Mouse (Mus musculus): ENCODE results near the gene Entpd2. TPM values are rescaled to one million over a fixed set of nuclear protein-coding genes. Genes with fewer than 3 reads are reported as not detected.
"Not testable (repeated sequence)": the region's sequence is repeated elsewhere in the genome, so short reads cannot be mapped to it uniquely, and the experiment has no call there.

Entpd2 gene
- total RNA-seq, 1 experiment: 0.76 TPM

DNA sequence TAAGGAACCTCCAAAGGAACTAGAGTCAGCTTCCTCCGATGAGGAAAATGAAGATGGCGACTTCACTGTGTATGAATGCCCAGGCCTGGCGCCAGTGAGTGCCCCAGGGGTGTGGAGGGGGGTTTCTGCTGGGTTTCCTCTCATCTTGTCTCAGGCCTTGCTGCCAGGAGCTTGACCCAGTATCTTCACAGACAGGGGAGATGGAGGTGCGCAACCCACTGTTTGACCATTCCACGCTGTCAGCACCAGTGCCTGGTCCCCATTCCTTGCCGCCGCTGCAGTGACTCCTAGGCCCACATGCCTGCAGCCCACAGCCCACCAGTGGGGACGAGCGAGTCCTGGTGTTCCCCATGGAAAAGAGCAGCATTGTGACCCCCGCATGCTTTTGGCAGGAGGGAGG, 13.2 kb downstream of the Entpd2 start:
- in situ Hi-C loops (cut with MboI; ENCODE audit: low sequenced_read_pairs in 2 of 2, unreplicated experiment in 2 of 2): no loop called here
- DNase-seq (ENCODE audit: low read depth, low spot score): no peak
- Histone ChIP-seq H3K4me3 (ENCODE audit: insufficient read depth in 1 of 2, low read depth in 1 of 2, low read length in 2 of 2, poor library complexity in 1 of 2, severe bottlenecking in 1 of 2) (no peak overlapping the region), H3K36me3 (ENCODE audit: control insufficient read depth, insufficient read depth, low read length, poor library complexity, severe bottlenecking) (peaks cover 2% of the 10 kb centered on the region; the same call in 1 of the 2 replicates), H3K9ac (ENCODE audit: insufficient read depth, low read depth, low read length, poor library complexity, severe bottlenecking) (no peak overlapping the region), H3K4me1 (ENCODE audit: control insufficient read depth in 2 of 2, insufficient read depth in 2 of 2, low read length in 2 of 2, poor library complexity in 1 of 2) (0 out of 4 replicates have a peak, but pooled peaks cover 0 to 2% of the 10 kb centered on the region in 2 experiments), H3K9me3 (ENCODE audit: control insufficient read depth, insufficient read depth, low read depth, low read length) (no peaks in the 10 kb centered on the region), H3K27ac (ENCODE audit: insufficient read depth, low read depth, low read length, poor library complexity, severe bottlenecking) (no peak overlapping the region)
- TF ChIP-seq HCFC1 (IDR thresholded peaks at IDR 0.05; ENCODE audit: borderline replicate concordance, insufficient read depth, low read length) (no peak), MAFK (IDR thresholded peaks at IDR 0.05; ENCODE audit: insufficient read depth, low read depth, low read length) (no peak), CHD2 (IDR thresholded peaks at IDR 0.05; ENCODE audit: low read depth, low read length) (no peak), ZC3H11A (IDR thresholded peaks at IDR 0.05; ENCODE audit: borderline replicate concordance, low read depth, low read length) (no peak), ZNF384 (IDR thresholded peaks at IDR 0.05; ENCODE audit: low read depth, low read length) (no peak)

DNA sequence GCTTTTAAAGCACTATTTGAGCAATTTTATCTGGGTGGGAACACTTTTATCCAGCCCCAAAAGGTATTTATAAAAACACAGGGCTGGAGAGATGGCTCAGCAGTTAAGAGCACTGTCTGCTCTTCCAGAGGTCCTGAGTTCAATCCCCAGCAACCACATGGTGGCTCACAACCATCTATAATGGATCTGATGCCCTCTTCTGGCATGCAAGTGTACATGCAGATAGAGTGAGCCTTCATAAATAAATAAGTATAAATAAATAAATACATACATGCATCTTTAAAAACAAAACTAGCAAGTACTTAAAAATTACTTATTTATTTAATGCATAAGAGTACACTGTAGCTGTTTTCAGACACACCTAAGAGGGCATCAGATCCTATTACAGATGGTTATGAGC, 17.8 kb downstream of the Entpd2 start:
- DNase-seq (ENCODE audit: low read depth, low spot score); H3K36me3 ChIP-seq (ENCODE audit: control insufficient read depth, insufficient read depth, low read length, poor library complexity, severe bottlenecking); H3K4me1 ChIP-seq (ENCODE audit: control insufficient read depth in 2 of 2, insufficient read depth in 2 of 2, low read length in 2 of 2, poor library complexity in 1 of 2); H3K4me3 ChIP-seq (ENCODE audit: insufficient read depth in 1 of 2, low read depth in 1 of 2, low read length in 2 of 2, poor library complexity in 1 of 2, severe bottlenecking in 1 of 2); in situ Hi-C loops (cut with MboI; ENCODE audit: low sequenced_read_pairs in 2 of 2, unreplicated experiment in 2 of 2); H3K9ac ChIP-seq (ENCODE audit: insufficient read depth, low read depth, low read length, poor library complexity, severe bottlenecking); H3K27ac ChIP-seq (ENCODE audit: insufficient read depth, low read depth, low read length, poor library complexity, severe bottlenecking); H3K9me3 ChIP-seq (ENCODE audit: control insufficient read depth, insufficient read depth, low read depth, low read length): not testable (repeated sequence)

DNA sequence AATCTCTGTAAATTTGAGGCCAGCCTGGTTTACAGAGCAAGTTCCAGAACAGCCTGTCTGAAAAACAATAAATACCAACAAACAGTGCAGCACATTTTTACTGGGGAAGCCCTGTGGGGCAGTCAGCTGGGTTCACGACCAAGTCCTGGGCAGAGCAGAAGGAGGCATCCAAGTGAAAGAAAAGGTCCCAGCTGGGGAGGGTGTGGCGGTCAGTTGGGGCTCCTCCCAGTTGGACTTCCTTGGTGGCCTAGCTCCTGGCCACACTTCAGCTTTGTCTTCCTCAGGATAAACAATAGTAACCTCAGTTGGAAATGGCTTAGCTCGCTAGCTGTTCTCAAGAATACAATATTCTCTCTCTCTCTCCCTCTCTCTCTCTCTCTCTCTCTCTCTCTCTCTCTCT, 21.8 kb downstream of the Entpd2 start:
- Histone ChIP-seq H3K9me3 (ENCODE audit: control insufficient read depth, insufficient read depth, low read depth, low read length) (no peaks in the 10 kb centered on the region), H3K36me3 (ENCODE audit: control insufficient read depth, insufficient read depth, low read length, poor library complexity, severe bottlenecking) (no peaks in the 10 kb centered on the region), H3K9ac (ENCODE audit: insufficient read depth, low read depth, low read length, poor library complexity, severe bottlenecking) (no peak overlapping the region), H3K27ac (ENCODE audit: insufficient read depth, low read depth, low read length, poor library complexity, severe bottlenecking) (no peak overlapping the region), H3K4me1 (ENCODE audit: control insufficient read depth in 2 of 2, insufficient read depth in 2 of 2, low read length in 2 of 2, poor library complexity in 1 of 2) (peaks cover 0 to 4% of the 10 kb centered on the region in 2 experiments; a peak in 2 of 4 replicates), H3K4me3 (ENCODE audit: insufficient read depth in 1 of 2, low read depth in 1 of 2, low read length in 2 of 2, poor library complexity in 1 of 2, severe bottlenecking in 1 of 2) (no peak overlapping the region)
- TF ChIP-seq ZC3H11A (IDR thresholded peaks at IDR 0.05; ENCODE audit: borderline replicate concordance, low read depth, low read length) (no peak), HCFC1 (IDR thresholded peaks at IDR 0.05; ENCODE audit: borderline replicate concordance, insufficient read depth, low read length) (no peak), MAFK (IDR thresholded peaks at IDR 0.05; ENCODE audit: insufficient read depth, low read depth, low read length) (no peak), CHD2 (IDR thresholded peaks at IDR 0.05; ENCODE audit: low read depth, low read length) (no peak), ZNF384 (IDR thresholded peaks at IDR 0.05; ENCODE audit: low read depth, low read length) (no peak)
- in situ Hi-C loops (cut with MboI; ENCODE audit: low sequenced_read_pairs in 2 of 2, unreplicated experiment in 2 of 2): no loop called here
- DNase-seq (ENCODE audit: low read depth, low spot score): no peak

DNA sequence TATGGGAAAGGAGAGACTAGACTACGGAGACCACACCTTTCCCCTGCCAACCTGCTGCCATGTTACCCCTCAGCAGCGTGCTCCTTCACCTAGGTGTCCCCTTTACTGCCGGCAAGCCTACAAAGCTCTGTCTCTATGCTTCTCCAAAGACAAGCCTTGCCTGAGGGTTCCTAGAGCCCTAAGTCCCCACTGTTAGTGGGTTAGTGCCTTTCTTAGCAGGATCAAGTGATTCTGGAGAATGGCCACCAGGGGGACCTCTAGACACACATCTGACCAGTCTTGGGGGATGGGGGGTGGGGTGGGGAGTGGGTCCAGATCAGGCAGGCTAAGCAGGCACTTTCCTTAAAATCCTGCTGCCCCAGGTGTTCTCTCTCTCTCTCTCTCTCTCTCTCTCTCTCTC, 26.2 kb downstream of the Entpd2 start:
- Histone ChIP-seq H3K4me3 (ENCODE audit: insufficient read depth in 1 of 2, low read depth in 1 of 2, low read length in 2 of 2, poor library complexity in 1 of 2, severe bottlenecking in 1 of 2) (no peak overlapping the region), H3K36me3 (ENCODE audit: control insufficient read depth, insufficient read depth, low read length, poor library complexity, severe bottlenecking) (no peaks in the 10 kb centered on the region), H3K4me1 (ENCODE audit: control insufficient read depth in 2 of 2, insufficient read depth in 2 of 2, low read length in 2 of 2, poor library complexity in 1 of 2) (peaks cover 0 to 8% of the 10 kb centered on the region in 2 experiments; a peak in 2 of 4 replicates), H3K9me3 (ENCODE audit: control insufficient read depth, insufficient read depth, low read depth, low read length) (no peaks in the 10 kb centered on the region), H3K9ac (ENCODE audit: insufficient read depth, low read depth, low read length, poor library complexity, severe bottlenecking) (no peak overlapping the region), H3K27ac (ENCODE audit: insufficient read depth, low read depth, low read length, poor library complexity, severe bottlenecking) (no peak overlapping the region)
- peak; percentile 80 for DNase-seq (ENCODE audit: low read depth, low spot score)
- TF ChIP-seq ZC3H11A (IDR thresholded peaks at IDR 0.05; ENCODE audit: borderline replicate concordance, low read depth, low read length) (0 out of 2 replicates have a peak, but pooled peaks have one; percentile 22), HCFC1 (IDR thresholded peaks at IDR 0.05; ENCODE audit: borderline replicate concordance, insufficient read depth, low read length) (no peak), CHD2 (IDR thresholded peaks at IDR 0.05; ENCODE audit: low read depth, low read length) (no peak)
- in situ Hi-C loops (cut with MboI; ENCODE audit: low sequenced_read_pairs in 2 of 2, unreplicated experiment in 2 of 2): no loop called here

DNA sequence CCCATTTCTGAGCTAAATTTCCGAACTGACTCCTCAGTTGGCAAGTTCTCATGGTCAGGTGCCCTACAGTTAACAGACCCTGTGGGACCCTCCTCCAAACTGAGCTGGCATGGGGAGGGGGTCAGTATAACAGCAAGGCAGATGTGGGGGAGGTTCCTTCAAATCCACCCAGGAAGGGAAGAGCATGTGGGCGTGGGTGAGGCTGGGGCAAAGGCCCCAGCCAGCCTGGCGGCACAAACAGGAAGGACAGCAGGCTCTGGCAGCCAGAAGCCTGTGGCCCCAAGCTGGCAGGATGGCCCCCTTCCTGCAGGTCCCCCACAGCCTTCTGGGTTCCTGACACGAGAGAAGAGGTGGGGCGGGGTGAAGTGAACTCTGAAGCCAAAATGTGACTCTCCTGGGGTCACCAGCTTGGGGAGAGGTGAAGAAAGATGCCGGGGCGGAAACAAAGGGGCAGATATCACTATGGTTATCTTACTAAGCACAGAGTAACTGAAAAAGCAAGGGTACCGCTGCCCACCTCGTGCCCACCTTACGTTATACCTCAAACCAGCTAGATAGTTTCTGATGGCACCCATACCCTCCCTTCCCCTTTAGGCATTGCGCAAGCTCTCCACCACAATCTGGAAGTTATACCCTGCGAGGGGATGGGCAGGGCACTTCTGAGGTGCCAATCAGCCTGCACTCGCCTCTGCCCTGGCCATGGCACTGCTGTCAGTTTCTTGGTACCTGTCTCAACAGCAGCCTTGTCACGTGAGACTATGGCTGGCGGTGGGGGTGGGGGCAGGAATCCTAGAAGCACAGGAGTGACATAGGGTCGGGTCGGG, 27.1 kb downstream of the Entpd2 start, which contains the start of gene Fut7:
Gene Fut7 (plus strand): TSS at position 681 of the 824 bp plus-strand sequence.
- Histone ChIP-seq H3K36me3 (ENCODE audit: control insufficient read depth, insufficient read depth, low read length, poor library complexity, severe bottlenecking) (no peaks in the 10 kb centered on the region), H3K9ac (ENCODE audit: insufficient read depth, low read depth, low read length, poor library complexity, severe bottlenecking) (no peak within 1 kb of the TSS), H3K9me3 (ENCODE audit: control insufficient read depth, insufficient read depth, low read depth, low read length) (no peaks in the 10 kb centered on the region), H3K4me1 (ENCODE audit: control insufficient read depth in 2 of 2, insufficient read depth in 2 of 2, low read length in 2 of 2, poor library complexity in 1 of 2) (peaks cover 0 to 8% of the 10 kb centered on the region in 2 experiments; a peak in 2 of 4 replicates), H3K4me3 (ENCODE audit: insufficient read depth in 1 of 2, low read depth in 1 of 2, low read length in 2 of 2, poor library complexity in 1 of 2, severe bottlenecking in 1 of 2) (no peak within 1 kb of the TSS), H3K27ac (ENCODE audit: insufficient read depth, low read depth, low read length, poor library complexity, severe bottlenecking) (no peak within 1 kb of the TSS)
- TF ChIP-seq HCFC1 (IDR thresholded peaks at IDR 0.05; ENCODE audit: borderline replicate concordance, insufficient read depth, low read length) (no peak), CHD2 (IDR thresholded peaks at IDR 0.05; ENCODE audit: low read depth, low read length) (no peak), MAFK (IDR thresholded peaks at IDR 0.05; ENCODE audit: insufficient read depth, low read depth, low read length) (no peak), ZNF384 (IDR thresholded peaks at IDR 0.05; ENCODE audit: low read depth, low read length) (no peak), ZC3H11A (IDR thresholded peaks at IDR 0.05; ENCODE audit: borderline replicate concordance, low read depth, low read length) (no peak)
- in situ Hi-C loops (cut with MboI; ENCODE audit: low sequenced_read_pairs in 2 of 2, unreplicated experiment in 2 of 2): no loop called here
- no peak for DNase-seq (ENCODE audit: low read depth, low spot score)

Measured in ES-E14 (cell line).